Mouse (Mus musculus) myocyte (in vitro differentiated cells): ENCODE results near the gene Aldh3b1.

ENCODE experiments used
- MAX ChIP-seq: IDR thresholded peaks from one replicate; pipeline ENCODE4 v1.6.1; 2011; ENCODE audit warnings: low read depth, mild to moderate bottlenecking, control low read depth
- MYOD1 ChIP-seq, 3 experiments: IDR thresholded peaks; one replicate each; pipeline ENCODE4 v1.6.1; 2011; ENCODE audit warnings: control low read depth in 2 of 3, low read depth in 2 of 3, mild to moderate bottlenecking in 2 of 3, moderate library complexity in 1 of 3; ENCODE audit not compliant: insufficient read length in 2 of 3, control insufficient read depth in 1 of 3
- SRF ChIP-seq: IDR thresholded peaks from one replicate; pipeline ENCODE4 v1.6.1; 2011; ENCODE audit warnings: low read depth; ENCODE audit not compliant: control insufficient read depth, insufficient read length

- TF ChIP-seq MAX (no peak), SRF (no peak), MYOD1 (IDR thresholded peaks at IDR 0.05; ENCODE audit: control insufficient read depth in 1 of 3, insufficient read length in 2 of 3, low read depth in 2 of 3) (no peak)
Measured at GRCm38 (mm10) chr19:3889096-3889495, 40.5 kb downstream of the Aldh3b1 start.
